10 mouse cellular contexts compared by ENCODE assay signal in the genomic region with DNA sequence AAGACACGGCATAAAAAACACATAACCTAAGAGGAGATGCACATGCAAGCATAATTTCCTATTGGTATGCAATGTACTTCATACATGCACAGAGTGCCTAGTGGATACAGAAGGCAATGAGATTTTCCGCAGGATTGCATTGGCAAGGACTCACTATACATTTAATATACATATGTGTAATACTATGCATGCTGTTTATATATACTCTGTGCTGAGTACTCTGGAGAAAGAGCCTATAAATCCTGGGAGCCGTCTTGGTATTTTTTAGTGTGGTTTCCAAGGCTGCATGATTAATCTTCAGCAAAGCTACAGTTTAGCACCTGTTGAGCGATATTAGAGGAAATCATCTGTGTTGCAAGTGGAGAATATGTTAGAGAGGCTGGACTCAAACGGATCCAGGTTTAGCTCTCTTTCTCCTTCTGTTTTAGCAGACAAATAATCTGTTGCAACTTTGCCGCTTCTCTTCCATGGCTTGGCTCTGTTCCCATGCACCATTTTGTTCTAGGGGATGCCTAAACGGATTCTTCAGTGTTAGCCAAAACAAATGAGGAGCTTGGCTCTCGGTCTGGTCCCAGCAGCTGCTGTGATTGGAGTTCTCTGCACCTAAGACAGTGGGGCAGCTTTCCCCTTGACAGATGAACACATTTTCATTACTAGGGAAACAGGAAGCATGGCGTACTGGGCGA.
DNase-seq lines count a peak whose midpoint lies in the region; ATAC-seq and TF ChIP-seq lines count a peak whose summit lies in the region.
"Had no signal": no experiment of that assay in that cellular context is flagged by ENCODE, and none has a peak within 500 bp of the region (broad histone marks: within the 10 kb centered on the region; RNA-seq: fewer than 3 reads in every experiment).

No protein-coding gene starts in this region.

- no peaks in the 10 kb centered on the region for H3K36me3 ChIP-seq in kidney, adult 2 months (ENCODE audit: control insufficient read depth, insufficient read depth, low read length)
- H3K36me3 ChIP-seq: embryonic facial prominence, embryonic 12.5 days; liver, embryonic 15.5 days had no signal

- no peaks in the 10 kb centered on the region for H3K27me3 ChIP-seq in kidney, adult 2 months (replicated peaks; ENCODE audit: control insufficient read depth, insufficient read depth, low read length)
- H3K27me3 ChIP-seq: embryonic facial prominence, embryonic 12.5 days; liver, embryonic 15.5 days had no signal

- H3K4me1 ChIP-seq in kidney, adult 2 months (ENCODE audit: control insufficient read depth, insufficient read depth, low read length), result no peaks in the 10 kb centered on the region
- H3K4me1 ChIP-seq: liver, embryonic 15.5 days had no signal

- no peak for ATAC-seq in activated CD4-positive, CD25-positive, alpha-beta regulatory T cell, adult 4 months

- TF ChIP-seq POLR2A in kidney, adult 2 months (IDR thresholded peaks at IDR 0.05; ENCODE audit: low read depth, low read length), result no peak

- no peak overlapping the region for H3K27ac ChIP-seq in kidney, adult 2 months (ENCODE audit: insufficient read depth, low read depth, low read length)
- H3K27ac ChIP-seq: embryonic facial prominence, embryonic 12.5 days; liver, embryonic 15.5 days had no signal

- 75% methylated on average over 10 of the region's 10 CpGs for WGBS in kidney, adult 2 months

- H3K4me3 ChIP-seq in kidney, adult 2 months (ENCODE audit: insufficient read depth, low read depth, low read length), result no peak overlapping the region
- H3K4me3 ChIP-seq: embryonic facial prominence, embryonic 12.5 days; liver, embryonic 15.5 days had no signal

- TF ChIP-seq CTCF in kidney, adult 2 months (conservative IDR thresholded peaks at IDR 0.05; ENCODE audit: insufficient read depth, insufficient read length, low read depth, low read length), result no peak

- DNase-seq in kidney, adult 2 months, result peak; percentile 2
- DNase-seq in kidney, adult 9 months, result no peak
- DNase-seq in gastrocnemius, adult 18-20 months (ENCODE audit: low spot score), result peak; percentile 37
- DNase-seq in layer of hippocampus, adult 11-12 months (ENCODE audit: low spot score), result peak; percentile 75
- peak; percentile 59 for DNase-seq in lung, postnatal 10 days
- DNase-seq in thymus, postnatal 36 days, result no peak
- no peak for DNase-seq in cerebellum, adult 11 months

Comparison
In these comparisons a context has a peak if more than half of its experiments do, and no peak if none do; other contexts are left out.
1. DNase-seq: peak in kidney, adult 2 months (single experiment), gastrocnemius, adult 18-20 months (single experiment), layer of hippocampus, adult 11-12 months (single experiment) and lung, postnatal 10 days (single experiment); none in kidney, adult 9 months (single experiment), thymus, postnatal 36 days (0 of 2) and cerebellum, adult 11 months (single experiment).